ENCODE assay signal across 8 mouse cellular contexts in the genomic region with DNA sequence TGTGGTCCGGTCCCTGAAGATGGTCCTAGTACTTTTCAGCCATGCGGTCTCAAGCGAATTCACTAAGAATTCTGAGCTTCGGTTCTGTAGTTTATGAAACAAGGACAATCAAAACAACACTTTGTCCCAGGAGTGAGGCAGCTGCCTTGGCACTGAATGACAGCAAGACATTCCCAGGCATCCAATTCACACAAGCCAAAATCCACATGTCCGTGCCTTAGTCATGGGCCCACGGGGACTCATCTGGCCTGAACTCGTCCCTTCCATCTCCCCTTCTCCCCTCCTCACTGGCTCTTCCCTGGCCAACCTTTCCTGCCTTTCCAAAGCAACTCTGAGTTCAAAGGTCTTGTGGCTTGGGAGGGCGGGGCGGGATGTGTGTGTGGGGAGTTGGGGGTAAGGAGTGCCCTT. TPM values are rescaled to one million over a fixed set of nuclear protein-coding genes. Genes with fewer than 3 reads are reported as not detected.
DNase-seq lines count a peak whose midpoint lies in the region; ATAC-seq and TF ChIP-seq lines count a peak whose summit lies in the region.

No protein-coding gene starts in this region.

- H3K9me3 ChIP-seq in ES-Bruce4 (replicated peaks; ENCODE audit: control insufficient read depth, insufficient read depth, low read length, poor library complexity, severe bottlenecking): no peaks in the 10 kb centered on the region
- H3K9me3 ChIP-seq in midbrain, embryonic 11.5 days (ENCODE audit: control insufficient read depth, low read length): no peaks in the 10 kb centered on the region

- H3K9ac ChIP-seq in ES-Bruce4 (ENCODE audit: low read depth, poor library complexity, severe bottlenecking): no peak overlapping the region
- no peak overlapping the region for H3K9ac ChIP-seq in midbrain, embryonic 11.5 days (ENCODE audit: low read length)

- H3K4me3 ChIP-seq in gastrocnemius, adult 2 months: peak overlapping the region; percentile 36; the same call in 1 of the 2 replicates
- no peak overlapping the region for H3K4me3 ChIP-seq in ES-Bruce4 (ENCODE audit: low read depth, low read length)
- H3K4me3 ChIP-seq in midbrain, embryonic 11.5 days (ENCODE audit: low read depth, low read length): no peak overlapping the region

- no peak overlapping the region for H3K4me2 ChIP-seq in midbrain, embryonic 11.5 days

- no peaks in the 10 kb centered on the region for H3K36me3 ChIP-seq in ES-Bruce4 (ENCODE audit: control insufficient read depth, insufficient read depth, low read length, poor library complexity, severe bottlenecking)
- H3K36me3 ChIP-seq in midbrain, embryonic 11.5 days (ENCODE audit: control insufficient read depth, insufficient read depth, low read length): no peaks in the 10 kb centered on the region

- intact Hi-C loops in gastrocnemius, adult 2 months (cut with DNase I): loop anchor here (1.0 to 5.0 kb wide), 2 partner anchors 46 to 269 kb away; no protein-coding TSS in a partner anchor

- peak overlapping the region; percentile 87 for H3K27ac ChIP-seq in gastrocnemius, adult 2 months
- peak overlapping the region; percentile 38 for H3K27ac ChIP-seq in ES-Bruce4 (ENCODE audit: insufficient read depth, low read length)
- H3K27ac ChIP-seq in midbrain, embryonic 11.5 days (ENCODE audit: low read depth, low read length): no peak overlapping the region

- H3K27me3 ChIP-seq in ES-Bruce4 (ENCODE audit: control insufficient read depth, insufficient read depth, low read length, poor library complexity, severe bottlenecking): no peaks in the 10 kb centered on the region
- H3K27me3 ChIP-seq in midbrain, embryonic 11.5 days (ENCODE audit: control insufficient read depth, insufficient read depth, low read length): no peaks in the 10 kb centered on the region

- WGBS in midbrain, embryonic 11.5 days: 81% methylated on average over 9 of the region's 9 CpGs

- no peak for ATAC-seq in midbrain, embryonic 11.5 days (ENCODE audit: low FRiP score)

- no peak for TF ChIP-seq POLR2A in ES-Bruce4 (IDR thresholded peaks at IDR 0.05; ENCODE audit: insufficient read depth, low read length)

- no peak for TF ChIP-seq CTCF in gastrocnemius, adult 2 months (IDR thresholded peaks at IDR 0.05)
- TF ChIP-seq CTCF in ES-Bruce4 (IDR thresholded peaks at IDR 0.05; ENCODE audit: low read depth, low read length): no peak

- TF ChIP-seq EP300 in ES-Bruce4 (IDR thresholded peaks at IDR 0.05; ENCODE audit: insufficient read depth, low read depth, low read length): no peak

- peak; percentile 81 for DNase-seq in gastrocnemius, adult 2 months
- DNase-seq in gastrocnemius, postnatal 4 days (ENCODE audit: low spot score in 2 of 2): no peak
- DNase-seq in heart, adult 8-10 months (ENCODE audit: low spot score): peak; percentile 63
- peak; percentile 37 to 52 for DNase-seq in kidney, postnatal 25 days
- DNase-seq in spleen, adult 12 weeks (ENCODE audit: low spot score): no peak
- no peak for DNase-seq in layer of hippocampus, adult 9-10 months (ENCODE audit: low spot score)
- no peak for DNase-seq in midbrain, embryonic 11.5 days (ENCODE audit: low spot score, missing footprints)

- peaks cover 8% of the 10 kb centered on the region for H3K4me1 ChIP-seq in ES-Bruce4 (ENCODE audit: control insufficient read depth, insufficient read depth, low read length)
- H3K4me1 ChIP-seq in midbrain, embryonic 11.5 days (ENCODE audit: control insufficient read depth, insufficient read depth, low read length): no peaks in the 10 kb centered on the region

RNA-seq across cellular contexts. Expression of a gene that starts 13.1 kb away (rescaled TPM):
- 1 to 10 TPM; 2.6 to 3.1 TPM for total RNA-seq in gastrocnemius, adult 2 months (2021)
- 10 to 100 TPM in 1 of 2 experiments, 1 to 10 TPM in 1; 9.5 to 11.6 TPM for total RNA-seq in gastrocnemius, postnatal 4 days (2021)
- 4.4 and 5.2 TPM in 2 replicates for polyA plus RNA-seq in ES-Bruce4 (2011; ENCODE audit: insufficient read depth, insufficient read length, low read depth, missing spikeins)
- total RNA-seq in heart, adult 8-10 months (2022): 10 to 100 TPM in 1 of 4 experiments, 1 to 10 TPM in 3; 7.5 to 11.4 (median 9.5) TPM
- polyA plus RNA-seq in midbrain, embryonic 11.5 days (2014; fragmentation: Nextera tagmentation; extraction: Ambion mirVana): 57.2 and 61.8 TPM in 2 replicates

RNA-seq across cellular contexts. Expression of a gene that starts 16.4 kb away (rescaled TPM):
- total RNA-seq in gastrocnemius, adult 2 months (2021): 1 to 10 TPM; 6.1 to 6.8 TPM
- 10 to 100 TPM; 12.6 to 13.3 TPM for total RNA-seq in gastrocnemius, postnatal 4 days (2021)
- 19.6 and 21.5 TPM in 2 replicates for polyA plus RNA-seq in ES-Bruce4 (2011; ENCODE audit: insufficient read depth, insufficient read length, low read depth, missing spikeins)
- total RNA-seq in heart, adult 8-10 months (2022): 10 to 100 TPM; 14.3 to 16.1 (median 15.2) TPM
- polyA plus RNA-seq in midbrain, embryonic 11.5 days (2014; fragmentation: Nextera tagmentation; extraction: Ambion mirVana): 1.3 and 1.5 TPM in 2 replicates

RNA-seq across cellular contexts. Expression of a gene that starts 56.0 kb away (rescaled TPM):
- total RNA-seq in gastrocnemius, adult 2 months (2021): 1 to 10 TPM; 8.5 to 10.0 TPM
- 10 to 100 TPM; 43.2 to 47.6 TPM for total RNA-seq in gastrocnemius, postnatal 4 days (2021)
- 9.2 and 10.5 TPM in 2 replicates for polyA plus RNA-seq in ES-Bruce4 (2011; ENCODE audit: insufficient read depth, insufficient read length, low read depth, missing spikeins)
- total RNA-seq in heart, adult 8-10 months (2022): 10 to 100 TPM; 30.5 to 40.3 (median 39.1) TPM
- polyA plus RNA-seq in midbrain, embryonic 11.5 days (2014; fragmentation: Nextera tagmentation; extraction: Ambion mirVana): 6.4 and 9.0 TPM in 2 replicates

Comparison
In these comparisons a context has a peak if more than half of its experiments do, and no peak if none do; other contexts are left out.
1. DNase-seq: peak in gastrocnemius, adult 2 months (single experiment), heart, adult 8-10 months (single experiment) and kidney, postnatal 25 days (2 of 2); none in gastrocnemius, postnatal 4 days (0 of 2), spleen, adult 12 weeks (single experiment), layer of hippocampus, adult 9-10 months (single experiment) and midbrain, embryonic 11.5 days (single experiment).